Mouse (Mus musculus) stomach, adult 2 months (tissue): ENCODE data around the gene Atp8b3. TPM values are rescaled to one million over a fixed set of nuclear protein-coding genes. Genes with fewer than 3 reads are reported as not detected.

Experiments
- polyA plus RNA-seq: library from polyadenylated mRNA; depleted of rRNA; stranded (reverse); fragments of >200 nt; gene quantifications from 2 replicates; pipeline ENCODE4 v1.2.3, GENCODE M21; 2012; rRNA removed

The Atp8b3 gene
- not detected in 2 replicates for polyA plus RNA-seq

DNA sequence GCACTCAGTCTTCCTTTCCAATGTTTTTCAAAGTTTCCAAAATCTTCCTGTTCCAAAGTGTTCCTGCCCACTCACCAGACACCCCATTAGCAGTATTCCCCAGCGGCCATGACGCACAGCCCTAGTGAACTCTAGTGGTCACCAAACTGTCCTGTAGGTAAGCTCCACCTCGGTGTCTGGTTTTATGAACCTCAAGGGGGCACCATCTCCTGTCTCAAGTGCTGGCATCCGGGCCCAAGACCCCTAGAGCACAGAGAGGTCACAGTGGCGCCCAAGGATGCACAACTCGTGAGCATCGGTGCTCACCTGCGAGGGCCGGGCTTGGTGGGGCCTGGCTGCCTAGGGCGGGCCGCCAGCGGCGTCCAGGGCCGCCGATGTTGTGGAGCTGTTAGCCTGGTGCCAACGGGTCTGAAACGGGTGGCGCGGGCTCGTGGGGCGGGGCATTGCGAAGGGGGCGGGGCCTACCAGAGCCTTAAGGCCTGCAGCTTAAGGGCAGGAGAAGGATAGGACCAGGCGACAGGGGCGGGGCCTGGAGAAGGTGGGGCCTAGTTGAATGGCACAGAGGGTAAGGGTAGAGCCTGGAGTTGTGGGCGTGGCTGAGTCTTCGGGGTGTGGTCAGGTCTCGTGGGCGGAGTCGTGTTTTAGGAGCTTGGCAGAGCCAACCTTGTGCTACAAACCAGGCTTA lies at the start of gene Atp8b3:
Gene Atp8b3, minus strand, starts transcription at position 415 of the 685 bp plus-strand sequence.

DNA sequence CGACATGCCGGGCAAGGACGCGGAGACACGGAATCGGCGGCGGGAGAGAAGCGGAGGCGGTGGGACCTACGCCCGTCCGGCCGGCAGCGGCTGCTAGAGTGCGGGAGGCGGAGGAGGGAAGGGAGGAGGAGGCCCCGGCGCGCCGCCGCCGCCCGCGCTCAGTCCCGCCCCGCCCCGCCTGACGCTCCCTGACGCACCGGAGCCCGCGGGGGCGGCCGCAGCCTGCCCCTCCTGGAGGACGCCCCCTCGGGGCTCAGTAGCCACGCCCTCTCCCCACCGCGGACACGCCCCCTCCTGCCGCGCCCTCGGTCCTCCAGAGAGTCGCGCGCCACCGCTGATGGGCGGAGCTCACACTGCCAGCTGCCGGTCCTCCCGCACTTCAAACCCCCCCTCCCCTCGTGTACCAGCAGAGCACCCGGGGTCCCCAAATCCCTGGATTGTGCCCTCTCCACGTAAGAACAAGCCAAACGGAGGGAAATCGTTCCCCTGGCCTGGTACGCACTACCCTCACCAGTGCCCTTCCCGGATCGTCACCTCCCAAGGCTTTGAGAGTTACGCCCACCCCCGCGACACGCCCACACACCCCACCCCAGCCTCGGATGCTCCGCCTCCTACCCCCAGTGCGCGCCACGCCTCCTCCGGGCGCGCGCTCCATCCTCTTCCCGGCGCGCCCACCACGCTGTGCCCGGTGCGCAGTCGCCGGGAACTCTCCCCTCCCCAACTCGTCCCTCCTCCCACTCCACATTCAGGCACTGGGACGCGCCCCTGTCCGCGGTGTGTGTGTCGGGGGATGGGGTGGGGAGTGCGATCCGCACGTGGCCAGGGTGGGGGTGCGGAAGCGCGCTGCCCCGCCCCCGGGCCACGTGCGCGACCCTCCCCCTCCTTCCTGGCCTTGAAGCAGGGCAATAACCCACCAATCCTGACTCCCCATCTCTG lies 38.5 kb upstream of the Atp8b3 start, which contains the start of gene Klf16:
Gene Klf16, minus strand, starts transcription at position 127 of the 936 bp plus-strand sequence.

DNA sequence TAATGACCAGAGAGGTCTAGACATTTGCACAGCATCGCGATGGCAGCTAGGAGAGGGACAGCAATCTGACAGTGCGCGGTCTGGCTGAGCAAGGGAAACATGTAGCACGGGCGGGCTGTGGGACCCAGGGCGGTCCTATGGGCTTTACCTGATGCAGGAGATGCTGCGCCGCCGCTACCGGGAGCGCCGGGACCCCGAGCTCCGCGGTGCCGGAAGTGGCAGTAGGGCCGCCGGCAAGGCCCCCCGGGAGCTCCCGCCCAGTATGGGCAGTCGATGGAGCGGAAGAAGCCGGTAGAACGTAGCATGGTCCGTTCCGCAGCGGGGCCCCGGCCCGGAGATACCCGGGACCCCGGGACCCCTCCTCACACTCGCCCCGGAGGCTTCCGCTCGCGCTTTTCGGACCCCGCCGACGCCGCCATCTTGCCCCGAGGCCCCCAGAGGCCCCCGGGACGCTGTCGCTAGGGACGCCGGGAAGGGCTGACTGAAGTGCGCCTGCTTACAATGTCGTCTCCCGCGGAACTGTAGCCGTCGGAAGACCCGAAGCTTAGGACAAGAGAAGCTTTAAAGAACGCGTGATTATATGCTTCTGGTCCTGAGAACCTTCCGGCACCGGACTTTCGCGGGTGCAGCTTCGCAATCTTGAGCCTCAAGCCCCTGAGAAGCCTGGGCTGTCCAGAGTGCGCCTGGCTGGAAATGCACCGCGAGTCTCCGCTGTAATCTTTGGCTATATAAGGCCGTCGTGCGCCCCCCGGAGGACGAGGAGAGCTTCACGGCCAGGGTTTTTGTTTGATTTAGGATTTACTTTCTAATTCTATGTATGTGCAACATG lies 22.4 kb upstream of the Atp8b3 start, which contains the start of gene Rexo1:
Gene Rexo1, minus strand, starts transcription at position 445 of the 829 bp plus-strand sequence.

DNA sequence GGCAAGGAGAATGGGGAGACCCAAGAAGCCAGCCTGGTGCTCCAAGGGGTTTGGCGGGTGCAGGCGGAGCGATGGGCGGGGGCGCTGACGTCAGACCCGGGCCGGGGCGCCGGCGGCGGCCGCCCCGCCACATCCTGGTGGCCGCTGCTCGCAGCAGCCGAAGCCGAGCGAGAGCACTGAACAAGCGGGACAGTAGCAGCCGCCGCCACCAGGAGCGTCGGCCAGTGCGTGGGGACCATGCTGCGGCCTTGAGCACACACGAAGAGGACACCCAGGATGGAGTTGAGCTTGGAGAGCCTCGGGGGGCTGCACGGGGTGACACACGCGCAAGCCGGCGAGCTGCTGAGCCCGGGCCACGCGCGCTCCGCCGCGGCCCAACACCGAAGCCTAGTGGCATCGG lies 44.2 kb downstream of the Atp8b3 start, which contains the start of gene Onecut3:
Gene Onecut3, plus strand, starts transcription at position 104 of the 400 bp plus-strand sequence.

Other genes starting within 250 kb of the Atp8b3 start
- 607 and 796 TPM in 2 replicates for gene Rps15, start 246.7 kb downstream of the Atp8b3 start, polyA plus RNA-seq
- 0.72 and 0.77 TPM in 2 replicates for gene Apc2, start 243.1 kb downstream of the Atp8b3 start, polyA plus RNA-seq
- 36.0 and 44.8 TPM in 2 replicates for gene 2310011J03Rik, start 218.6 kb downstream of the Atp8b3 start, polyA plus RNA-seq
- 5.0 and 5.9 TPM in 2 replicates for gene Pcsk4, start 209.6 kb downstream of the Atp8b3 start, polyA plus RNA-seq
- 5.4 and 6.8 TPM in 2 replicates for gene Reep6, start 209.2 kb downstream of the Atp8b3 start, polyA plus RNA-seq
- gene Adamtsl5, start 190.7 kb downstream of the Atp8b3 start, polyA plus RNA-seq, result 19.8 and 25.0 TPM in 2 replicates
- 0.57 and 0.63 TPM in 2 replicates for gene Plk5, start 182.7 kb downstream of the Atp8b3 start, polyA plus RNA-seq
- gene Mex3d, start 151.5 kb downstream of the Atp8b3 start, polyA plus RNA-seq, result 11.5 and 24.4 TPM in 2 replicates
- 66.7 and 84.7 TPM in 2 replicates for gene Mbd3, start 139.6 kb downstream of the Atp8b3 start, polyA plus RNA-seq
- 1,239 and 1,853 TPM in 2 replicates for gene Uqcr11, start 132.3 kb downstream of the Atp8b3 start, polyA plus RNA-seq
- 34.4 and 36.4 TPM in 2 replicates for gene Tcf3, start 105.5 kb downstream of the Atp8b3 start, polyA plus RNA-seq
- 1.2 and 1.8 TPM in 2 replicates for gene Onecut3, start 44.3 kb downstream of the Atp8b3 start, polyA plus RNA-seq
- 24.4 and 24.8 TPM in 2 replicates for gene Rexo1, start 22.4 kb upstream of the Atp8b3 start, polyA plus RNA-seq
- gene Klf16, start 38.2 kb upstream of the Atp8b3 start, polyA plus RNA-seq, result 17.2 and 26.0 TPM in 2 replicates
- 263 and 463 TPM in 2 replicates for gene Abhd17a, start 51.2 kb upstream of the Atp8b3 start, polyA plus RNA-seq
- gene Scamp4, start 63.7 kb upstream of the Atp8b3 start, polyA plus RNA-seq, result 91.7 and 103 TPM in 2 replicates
- gene Adat3, start 63.8 kb upstream of the Atp8b3 start, polyA plus RNA-seq, result 10.5 and 14.2 TPM in 2 replicates
- 0.62 and 1.2 TPM in 2 replicates for gene Gm49322, start 66.9 kb upstream of the Atp8b3 start, polyA plus RNA-seq
- gene Csnk1g2, start 83.7 kb upstream of the Atp8b3 start, polyA plus RNA-seq, result 114 and 151 TPM in 2 replicates
- gene Btbd2, start 117.9 kb upstream of the Atp8b3 start, polyA plus RNA-seq, result 38.9 and 41.5 TPM in 2 replicates
- gene Mknk2, start 139.0 kb upstream of the Atp8b3 start, polyA plus RNA-seq, result 165 and 210 TPM in 2 replicates
- 15.0 and 20.9 TPM in 2 replicates for gene Mob3a, start 162.9 kb upstream of the Atp8b3 start, polyA plus RNA-seq
- 30.1 and 36.5 TPM in 2 replicates for gene Izumo4, start 163.1 kb upstream of the Atp8b3 start, polyA plus RNA-seq
- 53.8 and 63.4 TPM in 2 replicates for gene Ap3d1, start 203.1 kb upstream of the Atp8b3 start, polyA plus RNA-seq
- 20.4 and 21.6 TPM in 2 replicates for gene Dot1l, start 216.1 kb upstream of the Atp8b3 start, polyA plus RNA-seq